Mouse (Mus musculus) liver, embryonic 12.5 days (tissue): ENCODE measurements at regions not wholly inside any gene's neighbourhood (a gene's known extent, or its start where the extent isn't known, plus 50 kb on each side); places are given as distances from the start of the nearest gene placed in this dataset.

Source experiments
- ATAC-seq: fragments of 200-750 bp; cut with Nextera tagmentation; 2 replicates; pipeline ENCODE4 v1.8.0; 2017; ENCODE audit warnings: moderate number of reproducible peaks, mild to moderate bottlenecking, moderate library complexity
- H3K27ac ChIP-seq: fragments of 300-500 bp; sonication (generic); 2 replicates; pipeline ENCODE4 v1.5.1; 2016; ENCODE audit warnings: mild to moderate bottlenecking
- H3K27me3 ChIP-seq: fragments of 300-500 bp; sonication (generic); replicated peaks from 2 replicates; pipeline ENCODE4 v1.6.1; 2016; ENCODE audit warnings: mild to moderate bottlenecking, moderate library complexity
- H3K36me3 ChIP-seq: fragments of 300-500 bp; sonication (generic); 2 replicates; pipeline ENCODE4 v1.6.1; 2016; ENCODE audit warnings: mild to moderate bottlenecking, moderate library complexity
- H3K4me1 ChIP-seq: fragments of 300-500 bp; sonication (generic); 2 replicates; pipeline ENCODE4 v1.6.1; 2016
- H3K4me2 ChIP-seq: fragments of 300-500 bp; sonication (generic); 2 replicates; pipeline ENCODE4 v1.6.1; 2016; ENCODE audit warnings: mild to moderate bottlenecking, moderate library complexity
- H3K4me3 ChIP-seq: fragments of 300-500 bp; sonication (generic); 2 replicates; pipeline ENCODE4 v1.5.1; 2016; ENCODE audit warnings: mild to moderate bottlenecking, moderate library complexity
- H3K9ac ChIP-seq: fragments of 300-500 bp; sonication (generic); 2 replicates; pipeline ENCODE4 v1.6.1; 2016; ENCODE audit warnings: mild to moderate bottlenecking, moderate library complexity
- H3K9me3 ChIP-seq: fragments of 300-500 bp; sonication (generic); replicated peaks from 2 replicates; pipeline ENCODE4 v1.6.1; 2016; ENCODE audit warnings: mild to moderate bottlenecking, moderate library complexity
- WGBS: fragments of 180-500 bp; shearing (Covaris S2); methylation state at CpG from one replicate; pipeline ENCODE4 v1.1.7; 2016; ENCODE audit not compliant: insufficient replicate concordance; 5-methylcytosine and 5-hydroxymethylcytosine counted together

DNA sequence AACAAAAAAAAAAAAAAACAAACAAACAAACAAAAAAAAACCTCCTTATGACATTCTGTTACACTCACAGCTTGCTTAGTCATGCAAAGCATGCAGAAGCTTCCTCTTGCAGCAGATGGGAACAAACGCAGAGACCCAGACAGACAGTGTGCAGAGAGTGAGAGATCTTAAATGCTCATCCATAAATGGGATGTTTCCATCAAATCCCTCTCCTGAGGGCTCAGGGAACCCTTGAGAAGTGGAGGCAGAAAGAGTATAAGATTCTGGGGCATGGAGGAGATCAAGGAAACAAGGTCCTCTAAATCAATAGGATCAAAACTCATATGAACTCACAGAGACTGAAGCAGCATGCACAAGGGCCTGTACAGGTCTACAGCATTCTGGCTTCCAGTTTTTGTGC lies 52.5 kb downstream of the Adm start:
- H3K9me3 ChIP-seq, result no peaks in the 10 kb centered on the region
- H3K27ac ChIP-seq, result no peak overlapping the region
- no peak overlapping the region for H3K4me2 ChIP-seq
- H3K4me3 ChIP-seq, result no peak overlapping the region
- H3K27me3 ChIP-seq, result no peaks in the 10 kb centered on the region
- ATAC-seq, result no peak
- no peaks in the 10 kb centered on the region for H3K36me3 ChIP-seq
- H3K9ac ChIP-seq, result no peak overlapping the region
- no peaks in the 10 kb centered on the region for H3K4me1 ChIP-seq
- 38% methylated on average over 1 of the region's 1 CpGs for WGBS

DNA sequence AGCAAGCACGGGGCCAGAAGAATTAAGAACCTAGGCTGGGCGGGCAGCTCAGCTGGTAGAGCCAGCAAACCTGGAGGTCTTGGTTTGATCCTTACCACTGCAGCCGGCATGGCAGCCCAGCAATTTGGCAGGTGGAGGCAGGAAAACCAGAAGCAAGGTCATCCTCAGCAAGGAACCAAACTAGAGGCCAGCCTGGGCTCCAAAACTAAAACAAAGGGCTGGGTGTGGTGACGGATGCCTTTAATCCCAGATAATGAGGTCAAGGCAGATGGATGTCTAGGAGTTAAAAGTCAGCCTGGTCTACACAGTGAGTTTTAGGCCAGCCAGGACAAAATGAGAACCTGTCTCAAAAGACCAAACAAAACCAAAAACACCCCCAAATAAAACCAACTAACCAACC lies 55.5 kb downstream of the Adm start:
- H3K9me3 ChIP-seq, result no peaks in the 10 kb centered on the region
- no peaks in the 10 kb centered on the region for H3K27me3 ChIP-seq
- no peak overlapping the region for H3K4me3 ChIP-seq
- H3K36me3 ChIP-seq, result no peaks in the 10 kb centered on the region
- no peak overlapping the region for H3K4me2 ChIP-seq
- no peaks in the 10 kb centered on the region for H3K4me1 ChIP-seq
- ATAC-seq, result no peak
- no peak overlapping the region for H3K9ac ChIP-seq
- no peak overlapping the region for H3K27ac ChIP-seq
- WGBS, result 69% methylated on average over 4 of the region's 4 CpGs

DNA sequence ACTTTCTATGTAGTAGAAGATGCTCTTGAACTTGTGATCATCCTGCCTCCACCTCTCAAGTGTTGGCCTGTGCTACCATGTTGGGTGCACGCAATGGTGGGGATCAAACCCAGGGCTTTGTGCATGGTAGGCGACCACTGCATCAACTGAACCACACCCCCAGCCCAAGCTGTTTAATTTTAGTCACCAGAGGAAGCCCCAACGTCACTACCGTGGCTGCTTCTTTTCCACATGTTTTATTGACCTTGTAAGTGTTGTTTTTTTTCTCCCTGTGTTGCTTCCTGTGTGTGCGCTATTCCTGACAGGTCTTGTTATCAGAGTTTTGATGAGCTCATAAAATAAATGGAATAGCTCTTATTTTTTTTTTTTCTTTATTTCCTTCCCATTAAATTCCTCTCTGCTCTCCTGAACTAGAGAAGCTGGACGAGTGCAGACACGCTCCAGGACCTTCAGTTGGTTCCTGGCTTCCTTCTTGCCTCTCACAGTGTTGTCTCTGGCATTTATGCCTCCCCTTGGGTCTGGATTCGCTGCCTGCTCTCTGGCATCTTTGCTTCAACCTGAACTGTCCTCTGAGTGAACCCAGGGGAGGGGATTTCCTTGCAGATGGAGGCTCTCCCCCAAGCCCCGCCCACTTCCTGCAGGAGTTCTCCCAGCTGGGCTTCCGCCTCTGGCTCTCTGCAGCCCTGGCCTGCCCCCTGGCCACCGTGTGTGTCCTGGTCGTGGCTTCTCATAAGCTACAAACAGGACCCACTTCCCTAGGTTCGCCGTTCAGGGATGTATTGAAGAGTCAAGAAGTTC lies 61.6 kb downstream of the Adm start:
- ATAC-seq, result no peak
- 22% methylated on average over 14 of the region's 14 CpGs for WGBS
- no peak overlapping the region for H3K27ac ChIP-seq
- H3K9ac ChIP-seq, result no peak overlapping the region
- H3K4me2 ChIP-seq, result peak overlapping the region; percentile 15
- no peaks in the 10 kb centered on the region for H3K27me3 ChIP-seq
- H3K4me1 ChIP-seq, result no peaks in the 10 kb centered on the region
- H3K9me3 ChIP-seq, result no peaks in the 10 kb centered on the region
- no peak overlapping the region for H3K4me3 ChIP-seq
- H3K36me3 ChIP-seq, result no peaks in the 10 kb centered on the region

DNA sequence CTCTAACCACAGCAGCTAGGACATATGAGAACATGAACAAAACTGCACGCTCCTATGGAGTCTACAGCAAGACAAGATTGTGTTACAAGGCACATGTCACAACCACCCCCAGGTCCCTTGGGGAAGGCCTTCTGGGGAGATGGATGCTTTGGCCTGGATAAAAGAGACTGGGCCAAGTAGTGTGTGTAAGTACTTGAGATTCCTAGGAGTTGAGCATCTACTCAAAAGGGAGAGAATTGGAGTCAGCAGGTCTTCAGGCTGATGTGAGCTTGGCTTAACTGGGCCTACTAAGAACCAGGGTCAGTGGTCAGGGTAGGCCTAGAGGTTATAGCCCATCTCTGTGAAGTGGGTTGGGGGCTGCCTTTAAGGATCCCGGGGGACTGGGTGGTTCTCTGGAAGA lies 62.8 kb downstream of the Adm start:
- no peak for ATAC-seq
- Histone ChIP-seq H3K4me3 (no peak overlapping the region), H3K4me2 (no peak overlapping the region), H3K36me3 (no peaks in the 10 kb centered on the region), H3K27me3 (no peaks in the 10 kb centered on the region), H3K9me3 (no peaks in the 10 kb centered on the region), H3K9ac (no peak overlapping the region), H3K27ac (no peak overlapping the region), H3K4me1 (no peaks in the 10 kb centered on the region)
- 79% methylated on average over 2 of the region's 2 CpGs for WGBS

DNA sequence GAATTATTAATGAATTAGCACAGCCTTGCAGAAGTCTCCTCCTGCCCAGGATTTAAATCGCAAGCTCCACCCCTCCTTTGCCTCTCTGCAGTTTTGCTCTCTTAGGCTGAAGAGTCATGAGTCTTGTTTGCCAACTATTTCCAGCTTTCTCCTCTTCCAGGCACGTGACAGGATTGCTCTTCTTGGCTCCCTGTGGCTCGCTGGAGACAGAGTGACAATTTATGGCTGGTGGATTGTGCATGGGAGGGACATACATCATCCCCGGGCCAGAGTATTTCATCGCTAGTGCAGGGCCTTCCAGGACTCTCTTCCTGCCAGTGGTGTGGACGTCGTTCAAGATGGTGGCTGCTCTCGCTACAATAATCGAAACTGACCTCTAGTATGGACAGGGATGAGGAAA lies 63.4 kb downstream of the Adm start:
- Histone ChIP-seq H3K36me3 (no peaks in the 10 kb centered on the region), H3K4me2 (no peak overlapping the region), H3K27ac (no peak overlapping the region), H3K9ac (no peak overlapping the region), H3K27me3 (no peaks in the 10 kb centered on the region), H3K9me3 (no peaks in the 10 kb centered on the region), H3K4me1 (no peaks in the 10 kb centered on the region), H3K4me3 (no peak overlapping the region)
- ATAC-seq, result no peak
- 79% methylated on average over 9 of the region's 9 CpGs for WGBS

DNA sequence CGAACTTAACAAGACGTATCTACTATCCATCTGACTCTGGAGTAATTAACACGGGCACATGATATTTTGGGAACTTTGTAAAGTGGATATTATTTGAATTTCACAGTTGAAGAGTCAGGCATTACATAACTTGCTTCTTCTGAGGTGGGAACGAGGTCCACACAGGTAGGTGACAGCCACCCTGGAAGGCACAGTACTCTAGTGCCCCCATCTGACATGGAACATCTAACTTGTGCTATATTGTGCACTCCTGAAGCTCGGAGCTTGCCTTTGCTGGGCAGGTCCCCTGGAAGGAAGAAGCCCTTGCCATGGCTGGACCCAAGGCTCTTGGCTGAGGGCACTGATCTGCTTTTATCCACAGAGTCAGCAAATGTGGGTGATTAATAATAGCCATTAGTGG lies 66.8 kb downstream of the Adm start:
- H3K9ac ChIP-seq, result no peak overlapping the region
- H3K4me1 ChIP-seq, result no peaks in the 10 kb centered on the region
- ATAC-seq, result no peak
- no peaks in the 10 kb centered on the region for H3K9me3 ChIP-seq
- no peak overlapping the region for H3K4me3 ChIP-seq
- H3K36me3 ChIP-seq, result no peaks in the 10 kb centered on the region
- no peak overlapping the region for H3K4me2 ChIP-seq
- H3K27ac ChIP-seq, result no peak overlapping the region
- no peaks in the 10 kb centered on the region for H3K27me3 ChIP-seq
- WGBS, result 50% methylated on average over 5 of the region's 5 CpGs

DNA sequence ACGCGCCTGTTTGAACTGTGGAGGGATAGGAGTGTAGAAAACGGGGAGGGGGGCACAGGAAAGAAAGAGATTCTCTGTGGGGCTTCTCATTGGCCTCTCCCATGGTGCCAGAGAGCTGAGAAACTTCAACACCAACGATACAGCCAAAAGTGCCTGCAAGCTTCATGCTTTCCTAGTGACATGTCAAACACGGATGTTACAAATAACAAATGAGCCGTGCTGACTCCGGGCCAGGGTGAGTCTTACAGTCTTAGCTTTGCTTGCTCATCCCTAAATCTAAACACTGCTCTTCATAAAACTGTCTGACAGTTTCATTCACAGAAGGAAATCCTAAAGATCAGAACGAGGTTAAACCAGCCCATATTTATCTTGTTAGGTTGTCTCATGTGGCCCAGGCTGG lies 68.3 kb downstream of the Adm start:
- ATAC-seq, result no peak
- H3K9me3 ChIP-seq, result no peaks in the 10 kb centered on the region
- H3K4me3 ChIP-seq, result no peak overlapping the region
- no peaks in the 10 kb centered on the region for H3K36me3 ChIP-seq
- WGBS, result 68% methylated on average over 8 of the region's 8 CpGs
- no peak overlapping the region for H3K4me2 ChIP-seq
- H3K27me3 ChIP-seq, result no peaks in the 10 kb centered on the region
- no peak overlapping the region for H3K9ac ChIP-seq
- H3K4me1 ChIP-seq, result no peaks in the 10 kb centered on the region
- no peak overlapping the region for H3K27ac ChIP-seq

DNA sequence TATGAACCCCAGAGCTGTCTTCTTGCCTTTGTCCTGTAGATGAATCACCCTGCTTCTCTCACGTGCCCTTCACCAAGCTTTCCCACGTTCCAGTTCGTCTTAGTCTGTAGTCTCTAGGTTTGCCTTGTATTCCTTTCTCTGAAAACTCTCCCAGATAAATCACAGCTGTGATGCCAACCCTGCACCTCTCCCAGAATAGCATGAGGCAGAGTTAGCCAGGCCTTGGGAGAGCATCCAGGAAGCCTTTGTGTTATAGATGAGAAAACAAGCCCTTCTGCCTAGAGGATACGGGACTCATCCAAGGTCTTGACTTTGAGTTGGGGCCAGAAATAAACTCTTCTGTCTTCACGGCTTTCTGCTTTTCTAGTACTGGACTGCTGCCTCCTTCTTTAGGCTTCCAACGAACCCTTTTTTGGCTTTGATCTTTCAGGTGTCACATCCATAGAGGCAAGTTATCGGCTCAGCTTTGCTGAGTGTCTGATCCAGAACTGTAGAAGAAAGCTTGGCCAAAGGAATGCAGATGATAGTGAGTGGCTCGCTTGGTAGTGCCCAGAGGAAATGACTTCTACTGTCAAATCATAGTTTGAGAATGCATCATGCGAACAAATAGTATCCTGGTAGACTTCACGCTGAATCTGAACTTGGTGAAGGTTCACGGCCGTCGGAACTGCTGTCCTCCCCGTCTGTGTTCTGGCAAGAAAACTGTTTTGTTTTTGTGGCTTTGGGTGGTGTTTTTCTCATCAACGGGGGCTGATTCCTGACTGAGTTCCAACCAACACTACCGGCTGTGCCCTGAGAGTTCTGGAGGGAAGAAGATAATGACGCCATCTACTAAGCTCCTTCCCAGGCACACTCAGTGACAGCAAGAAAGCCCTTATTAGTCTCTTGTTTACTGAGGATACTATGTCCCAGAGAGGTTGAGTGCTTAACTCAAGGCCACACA lies 69.5 kb upstream of the Ampd3 start:
- Histone ChIP-seq H3K9me3 (no peaks in the 10 kb centered on the region), H3K4me2 (no peak overlapping the region), H3K27me3 (no peaks in the 10 kb centered on the region), H3K4me1 (no peaks in the 10 kb centered on the region), H3K4me3 (no peak overlapping the region), H3K27ac (no peak overlapping the region), H3K36me3 (no peaks in the 10 kb centered on the region), H3K9ac (no peak overlapping the region)
- WGBS, result 71% methylated on average over 17 of the region's 17 CpGs
- no peak for ATAC-seq

DNA sequence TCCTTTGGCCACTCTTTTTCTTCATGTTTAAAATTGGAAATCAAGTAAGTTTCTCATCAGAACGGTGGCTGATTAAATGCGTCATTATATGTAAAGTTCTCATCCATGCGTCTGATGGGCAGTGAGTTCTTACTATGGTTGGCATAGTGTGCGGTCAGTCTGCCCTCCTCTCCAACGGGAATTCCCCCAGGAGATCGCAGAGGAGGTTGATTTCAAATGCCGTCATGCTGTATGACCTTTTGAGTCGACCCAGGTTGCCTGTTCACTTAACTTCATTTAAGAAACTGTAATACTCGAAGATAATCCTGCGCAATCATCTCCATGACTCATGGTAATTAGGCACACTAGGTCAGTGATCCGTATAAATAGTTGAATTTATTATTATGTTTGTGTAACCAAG lies 68.4 kb upstream of the Ampd3 start:
- Histone ChIP-seq H3K36me3 (no peaks in the 10 kb centered on the region), H3K4me2 (no peak overlapping the region), H3K9me3 (no peaks in the 10 kb centered on the region), H3K4me3 (no peak overlapping the region), H3K4me1 (no peaks in the 10 kb centered on the region), H3K9ac (no peak overlapping the region), H3K27me3 (no peaks in the 10 kb centered on the region), H3K27ac (no peak overlapping the region)
- no peak for ATAC-seq
- 66% methylated on average over 11 of the region's 11 CpGs for WGBS

DNA sequence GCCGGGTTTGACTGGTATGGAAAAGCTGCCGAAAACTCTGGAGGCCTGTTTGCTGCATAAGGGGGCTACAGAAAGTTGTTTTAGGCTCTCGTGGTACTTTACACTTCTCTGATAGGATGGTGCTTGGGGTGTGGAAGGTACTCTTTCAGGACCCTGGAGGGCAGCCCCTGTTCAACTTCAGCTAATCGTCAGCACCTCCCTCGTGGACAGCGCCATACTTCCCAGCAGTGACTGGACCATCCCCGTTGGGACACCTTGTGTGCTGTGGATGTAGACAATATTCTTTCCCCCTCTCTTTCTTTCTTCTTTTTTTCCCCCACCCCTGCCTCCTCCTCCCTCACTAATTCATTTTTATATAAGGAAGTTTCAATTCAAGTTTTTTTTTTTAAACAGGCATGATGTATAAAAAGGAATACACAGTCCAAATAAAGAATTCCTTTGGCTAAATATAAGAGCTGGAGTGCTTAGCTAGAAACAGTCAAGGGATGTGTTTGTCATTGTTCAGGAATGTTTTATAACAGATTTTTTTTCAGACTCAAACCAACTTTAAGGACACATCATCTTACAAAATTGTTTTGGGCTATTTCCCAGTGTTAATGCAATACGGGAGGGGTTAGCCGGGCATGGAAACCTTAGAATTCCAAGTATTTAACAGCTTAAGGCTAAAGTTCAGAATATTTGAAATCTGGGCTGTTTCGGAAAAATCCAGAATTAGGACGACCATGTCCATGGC lies 66.2 kb upstream of the Ampd3 start:
- Histone ChIP-seq H3K4me3 (no peak overlapping the region), H3K9me3 (no peaks in the 10 kb centered on the region), H3K4me1 (no peaks in the 10 kb centered on the region), H3K36me3 (no peaks in the 10 kb centered on the region), H3K9ac (no peak overlapping the region), H3K27ac (no peak overlapping the region), H3K4me2 (no peak overlapping the region), H3K27me3 (peaks cover 6% of the 10 kb centered on the region; the same call in 1 of the 2 replicates)
- ATAC-seq, result no peak
- 51% methylated on average over 11 of the region's 11 CpGs for WGBS

DNA sequence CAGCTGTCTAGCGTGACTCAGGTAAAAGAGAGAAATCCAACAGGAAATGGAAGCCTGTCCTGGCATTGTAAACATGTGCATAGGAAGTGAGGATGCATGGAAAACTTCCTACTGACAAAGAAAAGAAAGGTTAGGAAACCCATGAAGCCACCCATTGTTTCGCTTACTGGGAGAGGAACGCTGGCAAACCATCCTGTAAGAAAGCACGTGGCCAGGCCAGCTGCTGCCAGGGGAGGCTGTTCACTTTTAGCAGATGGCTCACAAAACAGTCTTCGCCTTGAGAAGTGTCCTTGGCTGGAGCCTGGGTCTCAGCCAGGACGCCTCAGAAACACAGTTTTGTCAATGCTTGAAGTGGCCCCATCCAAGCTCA lies 65.6 kb upstream of the Ampd3 start:
- H3K9ac ChIP-seq, result no peak overlapping the region
- no peak overlapping the region for H3K4me2 ChIP-seq
- H3K27me3 ChIP-seq, result peaks cover 6% of the 10 kb centered on the region; the same call in 1 of the 2 replicates
- H3K9me3 ChIP-seq, result no peaks in the 10 kb centered on the region
- H3K27ac ChIP-seq, result no peak overlapping the region
- no peaks in the 10 kb centered on the region for H3K36me3 ChIP-seq
- ATAC-seq, result no peak
- WGBS, result 56% methylated on average over 6 of the region's 6 CpGs
- no peaks in the 10 kb centered on the region for H3K4me1 ChIP-seq
- no peak overlapping the region for H3K4me3 ChIP-seq
